Mouse (Mus musculus) B cell, adult 67 days (primary cell): ENCODE measurements around the gene Ppp4c. TPM values are rescaled to one million over a fixed set of nuclear protein-coding genes. Genes with fewer than 3 reads are reported as not detected.

Source experiments
- total RNA-seq, 2 experiments: library from RNA; stranded (reverse); gene quantifications; 4 replicates each; pipeline ENCODE4 v1.2.4; 2023

The Ppp4c gene
- total RNA-seq = 100 to 1,000 TPM; 276 to 290 TPM

DNA sequence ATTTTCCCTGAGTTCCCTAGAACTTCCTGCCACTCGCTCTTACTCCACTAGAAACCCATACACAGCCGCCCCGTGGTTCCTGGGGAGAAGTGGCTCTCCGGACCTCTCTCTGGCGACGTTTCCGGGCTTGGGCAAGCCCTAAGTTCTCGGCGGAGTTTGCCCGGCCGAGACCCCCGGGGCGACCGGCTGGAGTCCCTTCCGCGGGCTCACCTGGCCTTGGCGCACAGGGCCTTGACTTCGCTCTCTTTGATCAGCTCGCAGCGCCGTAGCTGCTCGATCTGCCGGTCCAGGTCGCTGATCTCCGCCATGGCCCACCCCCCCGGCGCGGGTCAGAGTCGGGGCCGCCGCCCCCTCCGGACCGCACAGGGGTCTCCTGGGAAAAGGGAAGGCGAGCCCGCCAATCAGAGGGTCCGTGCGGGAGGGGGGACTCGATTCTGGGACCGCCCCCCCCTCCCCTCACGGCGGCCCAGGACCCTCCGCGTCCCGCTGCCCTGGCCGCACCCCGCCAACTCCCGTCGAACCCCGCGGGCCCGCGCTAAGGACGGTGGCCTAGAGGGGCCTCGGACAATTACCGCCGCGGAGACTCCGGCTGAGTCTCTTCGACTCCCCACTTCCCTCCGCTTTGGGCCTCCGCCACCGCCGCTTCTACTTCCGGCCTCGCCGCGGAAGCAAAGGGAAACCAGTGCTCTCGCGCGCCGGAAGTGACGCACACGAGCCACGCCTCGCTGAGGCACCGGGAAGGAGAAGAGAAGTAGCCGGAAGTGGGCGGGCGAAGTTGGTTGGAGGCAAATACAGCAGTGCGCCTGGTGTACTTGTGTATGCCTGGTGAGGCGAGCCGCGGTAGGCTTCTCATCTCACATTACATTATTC lies at the start of gene Ppp4c:
Ppp4c (minus strand) TSS at position 646 of the 870 bp plus-strand sequence.

DNA sequence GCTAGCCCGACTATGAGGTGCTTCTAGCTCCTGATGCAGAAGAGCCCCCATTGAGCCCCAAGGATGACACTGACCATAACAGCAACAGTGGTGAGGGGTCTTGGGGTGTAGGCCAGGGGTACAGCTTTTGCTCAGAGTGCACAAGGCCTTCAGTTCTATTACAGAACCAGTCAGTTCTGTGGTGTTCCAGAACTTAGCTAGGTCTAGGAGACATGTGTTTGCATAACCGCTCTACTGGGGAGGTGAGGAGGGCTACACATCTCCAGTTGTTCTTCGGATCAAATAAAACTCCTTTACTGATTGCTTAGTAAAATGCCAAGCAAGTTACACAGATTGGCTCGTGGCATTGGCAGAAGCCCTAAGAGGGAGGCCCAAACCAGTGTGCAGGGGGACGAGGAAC lies 39.2 kb upstream of the Ppp4c start, which contains the start of gene 4930451I11Rik:
4930451I11Rik (minus strand) TSS at position 101 of the 400 bp plus-strand sequence.

DNA sequence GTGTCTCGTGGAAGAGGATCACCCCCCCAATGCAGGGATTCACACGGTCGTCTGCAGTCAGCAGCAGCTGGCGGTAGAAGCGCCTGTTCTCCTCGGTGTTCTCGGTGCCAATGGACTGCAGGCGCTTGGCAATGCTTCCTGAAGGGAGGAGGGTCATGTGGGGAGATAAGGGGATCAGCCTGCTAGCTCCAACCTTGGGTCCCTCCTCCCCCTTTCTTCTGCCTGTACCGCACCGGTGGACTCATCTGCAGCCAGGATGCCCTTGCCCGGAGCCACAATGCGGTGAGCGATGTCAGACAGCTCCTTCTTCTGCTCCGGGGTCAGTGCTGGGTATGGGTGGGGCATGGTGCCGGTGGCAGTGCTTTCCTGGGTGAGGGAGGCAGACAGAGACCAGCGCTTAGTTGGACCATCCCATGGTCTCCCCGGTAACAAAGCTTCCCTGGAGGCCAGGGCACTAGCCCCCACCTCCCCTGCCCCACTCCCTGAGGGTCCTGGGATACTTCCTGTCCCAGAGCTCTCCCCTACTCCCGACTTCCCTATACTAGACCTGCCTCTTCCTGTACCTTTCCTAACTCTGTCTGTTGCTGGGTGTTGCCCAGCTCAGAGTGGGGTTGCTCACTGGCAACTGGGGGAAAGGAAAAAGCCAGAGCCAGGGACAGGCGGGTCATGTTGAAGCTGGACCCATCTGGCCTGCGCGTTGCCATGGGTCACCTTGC lies 5.3 kb upstream of the Ppp4c start, which contains the start of gene Fam57b:
Fam57b (plus strand) TSS at position 258 of the 716 bp plus-strand sequence.

DNA sequence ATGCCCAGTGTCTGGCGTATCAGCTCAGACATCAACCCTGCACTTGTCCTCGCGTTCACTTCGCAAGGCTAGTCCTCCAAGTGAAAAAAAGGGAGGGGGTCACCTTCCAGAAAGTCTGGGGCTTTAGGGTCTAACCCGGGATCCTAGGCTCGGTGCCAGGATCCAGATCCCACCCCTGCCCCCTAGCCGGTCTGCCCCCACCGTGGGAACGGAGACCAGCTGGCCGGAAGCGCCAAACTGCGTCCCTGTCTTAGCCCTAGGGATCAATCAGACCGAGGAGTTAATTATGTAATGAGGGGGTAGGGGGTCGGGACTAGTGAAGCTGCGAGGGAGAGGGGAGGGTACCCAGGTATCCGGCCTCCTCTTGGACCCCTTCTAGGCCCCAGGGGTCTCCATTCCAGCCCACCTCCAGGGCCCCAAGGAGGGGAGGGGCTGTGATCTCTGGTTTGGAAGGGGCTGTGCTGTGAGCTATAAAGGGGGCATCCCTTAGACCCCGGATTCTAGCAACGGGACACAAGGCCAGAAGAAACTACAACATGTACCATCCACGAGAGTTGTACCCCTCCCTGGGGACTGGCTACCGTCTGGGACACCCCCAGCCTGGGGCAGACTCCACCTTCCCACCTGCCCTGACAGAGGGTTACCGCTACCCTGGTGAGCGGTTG lies 11.2 kb downstream of the Ppp4c start, which contains the start of gene Tbx6:
Tbx6 (plus strand) TSS at position 513 of the 665 bp plus-strand sequence.

DNA sequence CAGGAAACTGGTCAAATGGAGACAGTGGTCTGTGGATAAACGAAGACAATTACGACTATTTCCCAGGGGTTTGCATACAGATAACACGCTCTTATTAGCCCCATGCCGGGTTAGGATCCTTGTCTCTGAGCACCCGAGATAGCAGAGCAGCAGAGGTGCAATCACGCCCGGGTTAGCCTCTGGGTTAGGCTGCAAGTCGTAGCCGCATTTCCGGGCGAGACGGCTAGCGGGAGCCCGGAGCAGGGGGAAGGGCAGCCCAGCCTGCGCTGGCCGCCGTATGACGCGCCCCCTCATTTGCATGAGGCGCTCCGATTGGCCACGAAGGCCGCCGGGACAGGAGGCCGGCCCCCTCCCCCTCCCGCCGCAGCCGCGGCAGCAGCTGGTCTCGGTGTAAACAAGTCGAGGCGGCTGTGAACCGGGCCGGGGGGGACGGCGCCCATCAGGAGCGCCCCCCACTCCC lies 15.7 kb downstream of the Ppp4c start, which contains the start of gene Ypel3:
Ypel3 (plus strand) TSS at position 358 of the 460 bp plus-strand sequence.

DNA sequence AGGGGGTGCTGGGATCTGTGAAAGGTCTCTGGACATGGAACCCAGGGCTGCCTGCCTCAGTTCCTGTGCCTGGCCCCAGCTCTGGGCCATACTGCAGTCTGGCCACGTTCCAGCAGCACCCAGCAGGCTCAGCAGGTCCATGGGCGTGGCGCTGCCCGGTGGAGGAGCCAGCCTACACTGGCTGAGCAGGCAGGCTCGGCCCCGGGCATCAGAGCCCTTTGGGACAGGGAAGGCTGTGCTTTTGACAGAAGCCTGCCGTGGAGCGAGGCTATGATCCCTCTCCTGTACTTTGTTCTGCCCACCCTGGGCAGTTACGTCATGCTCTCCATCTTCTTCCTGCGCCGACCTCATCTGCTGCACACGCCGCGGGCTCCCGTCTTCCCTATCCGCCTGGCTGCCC lies 26.1 kb downstream of the Ppp4c start, which contains the start of gene Gdpd3:
Gdpd3 (plus strand) TSS at position 134 of the 400 bp plus-strand sequence.

GRCm38 (mm10) chr7:126759050-126759671 lies 33.1 kb downstream of the Ppp4c start, which contains the start of gene Mapk3:
Mapk3 (plus strand) TSS chr7:126759601.

Other genes with a start within 250 kb of the Ppp4c start
- gene Eif3c, start 226.1 kb downstream of the Ppp4c start, total RNA-seq = 100 to 1,000 TPM; 152 to 156 TPM
- gene Apobr, start 207.6 kb downstream of the Ppp4c start, total RNA-seq = 1 to 10 TPM; 2.4 to 4.1 TPM
- 10 to 100 TPM; 77.3 to 79.4 TPM for gene Cln3, start 206.7 kb downstream of the Ppp4c start, total RNA-seq
- not detected for gene Il27, start 197.6 kb downstream of the Ppp4c start, total RNA-seq
- not detected for gene Nupr1, start 161.6 kb downstream of the Ppp4c start, total RNA-seq
- 10 to 100 TPM; 71.9 to 77.9 TPM for gene Sgf29, start 143.2 kb downstream of the Ppp4c start, total RNA-seq
- not detected for gene Sult1a1, start 116.1 kb downstream of the Ppp4c start, total RNA-seq
- gene Bola2, start 97.1 kb downstream of the Ppp4c start, total RNA-seq = 10 to 100 TPM; 96.7 to 97.7 TPM
- 1 to 10 TPM; 6.6 to 10.0 TPM for gene Slx1b, start 96.7 kb downstream of the Ppp4c start, total RNA-seq
- gene Coro1a, start 84.7 kb downstream of the Ppp4c start, total RNA-seq = 1,000 to 10,000 TPM; 1,399 to 1,442 TPM
- 10 to 100 TPM; 44.4 to 44.7 TPM for gene Mapk3, start 32.9 kb downstream of the Ppp4c start, total RNA-seq
- gene Gdpd3, start 26.2 kb downstream of the Ppp4c start, total RNA-seq = 1 to 10 TPM; 2.8 to 5.7 TPM
- 100 to 1,000 TPM; 274 to 280 TPM for gene Ypel3, start 15.5 kb downstream of the Ppp4c start, total RNA-seq
- 10 to 100 TPM; 11.8 to 12.3 TPM for gene Tbx6, start 11.0 kb downstream of the Ppp4c start, total RNA-seq
- gene Fam57b, start 5.2 kb upstream of the Ppp4c start, total RNA-seq = not detected
- gene 4930451I11Rik, start 39.1 kb upstream of the Ppp4c start, total RNA-seq = not detected
- not detected for gene Doc2a, start 54.9 kb upstream of the Ppp4c start, total RNA-seq
- 10 to 100 TPM; 26.6 to 34.7 TPM for gene Hirip3, start 69.5 kb upstream of the Ppp4c start, total RNA-seq
- 10 to 100 TPM; 93.9 to 94.9 TPM for gene Ino80e, start 69.9 kb upstream of the Ppp4c start, total RNA-seq
- gene Taok2, start 92.2 kb upstream of the Ppp4c start, total RNA-seq = 100 to 1,000 TPM in 1 of 2 experiments, 10 to 100 TPM in 1; 99.5 to 101 TPM
- 10 to 100 TPM; 48.7 to 52.4 TPM for gene Tmem219, start 130.4 kb upstream of the Ppp4c start, total RNA-seq
- gene Kctd13, start 136.4 kb upstream of the Ppp4c start, total RNA-seq = 10 to 100 TPM; 43.5 to 46.3 TPM
- gene Asphd1, start 157.1 kb upstream of the Ppp4c start, total RNA-seq = not detected
- gene Sez6l2, start 158.1 kb upstream of the Ppp4c start, total RNA-seq = 1 to 10 TPM; 6.3 to 7.0 TPM
- gene Cdipt, start 183.4 kb upstream of the Ppp4c start, total RNA-seq = 10 to 100 TPM; 78.8 to 82.2 TPM
- 1 to 10 TPM in 1 of 2 experiments, under 1 TPM in 1; 0.81 to 1.7 TPM for gene Cdiptos, start 183.6 kb upstream of the Ppp4c start, total RNA-seq
- 10 to 100 TPM; 48.6 to 50.8 TPM for gene Mvp, start 222.1 kb upstream of the Ppp4c start, total RNA-seq
- 1 to 10 TPM in 1 of 2 experiments, not detected in 1; 2.8 TPM for gene Pagr1b, start 224.0 kb upstream of the Ppp4c start, total RNA-seq
- gene Pagr1a, start 224.9 kb upstream of the Ppp4c start, total RNA-seq = 10 to 100 TPM in 1 of 2 experiments, 1 to 10 TPM in 1; 4.6 to 47.0 TPM
- gene Gm42742, start 228.6 kb upstream of the Ppp4c start, total RNA-seq = 10 to 100 TPM; 16.6 to 46.2 TPM
- gene Prrt2, start 228.7 kb upstream of the Ppp4c start, total RNA-seq = 1 to 10 TPM; 1.2 to 1.9 TPM
- gene Maz, start 234.5 kb upstream of the Ppp4c start, total RNA-seq = 100 to 1,000 TPM; 251 to 254 TPM
- gene Kif22, start 250.0 kb upstream of the Ppp4c start, total RNA-seq = 1 to 10 TPM; 3.1 to 4.2 TPM